Mouse (Mus musculus) heart, postnatal 25 days (tissue): ENCODE measurements around the gene Fcmr. TPM values are rescaled to one million over a fixed set of nuclear protein-coding genes. Genes with fewer than 3 reads are reported as not detected.

Experiments used
- DNase-seq: peaks from one replicate; pipeline ENCODE4 v3.0.0; 2022; ENCODE audit warnings: low spot score
- intact Hi-C: fragments of 180-260 bp; cut with DNase I; formaldehyde crosslinking; loops from one replicate; pipeline ENCODE4 v1.15.1; 2025
- total RNA-seq, 2 experiments: library from RNA; stranded (reverse); gene quantifications; 2 replicates each; pipeline ENCODE4 v1.2.3; 2021

Gene Fcmr
- total RNA-seq: 1 to 10 TPM; 1.2 to 2.4 TPM

DNA sequence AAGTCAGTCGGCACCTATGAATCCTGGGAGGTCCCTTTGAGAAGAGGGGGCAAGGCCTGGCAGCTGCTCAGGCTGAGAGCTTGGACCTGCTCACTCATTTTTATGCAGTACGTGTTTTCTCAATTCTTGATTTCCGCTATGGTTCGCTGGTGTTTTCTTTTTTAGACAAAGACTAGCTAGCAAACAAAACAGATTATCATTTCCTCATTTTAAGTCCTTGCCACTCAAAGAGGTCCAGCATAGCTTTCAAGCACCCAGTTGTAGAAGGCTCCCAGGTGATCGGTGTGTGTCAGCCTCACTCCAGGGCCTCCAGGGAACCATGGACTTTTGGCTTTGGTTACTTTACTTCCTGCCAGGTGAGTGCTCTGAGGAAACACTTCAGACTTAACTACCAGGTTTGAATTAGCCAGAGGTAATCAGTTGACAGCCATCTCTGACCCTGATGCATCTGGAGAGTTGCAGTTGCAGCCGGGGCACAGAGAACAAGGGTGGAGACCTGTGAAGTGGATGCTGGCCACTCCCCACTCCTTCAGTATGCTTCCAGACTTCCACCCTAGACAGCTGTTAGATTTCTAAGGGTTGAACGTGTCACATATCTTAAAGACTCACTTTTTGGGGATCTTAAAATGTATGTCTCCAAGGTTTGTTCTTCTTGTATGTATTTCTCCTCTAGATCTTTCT, at the start of gene Fcmr:
Gene Fcmr, plus strand, starts transcription at position 129 of the 681 bp plus-strand sequence.
- intact Hi-C loops: no loop called here
- no peak for DNase-seq

DNA sequence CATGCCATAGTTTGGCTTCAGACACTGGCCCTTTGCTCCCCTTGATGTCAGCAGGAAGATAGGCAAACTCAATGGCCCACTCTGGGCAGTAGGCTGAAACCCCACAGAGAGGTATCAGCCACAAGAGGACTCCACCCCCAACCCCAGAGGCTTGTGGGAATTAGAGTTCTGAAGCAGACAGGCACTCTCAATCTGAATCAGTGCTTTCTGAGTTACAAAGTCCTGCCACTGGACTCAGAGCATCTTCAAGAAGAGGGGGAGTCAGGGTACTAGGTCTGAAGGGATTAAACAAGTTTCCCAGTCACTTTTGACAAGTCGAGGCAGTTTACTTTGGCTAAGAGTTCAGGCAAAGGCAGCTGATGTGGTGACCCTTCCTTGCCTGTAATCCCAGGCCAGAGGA, 45.7 kb upstream of the Fcmr start:
- intact Hi-C loops: no loop called here

DNA sequence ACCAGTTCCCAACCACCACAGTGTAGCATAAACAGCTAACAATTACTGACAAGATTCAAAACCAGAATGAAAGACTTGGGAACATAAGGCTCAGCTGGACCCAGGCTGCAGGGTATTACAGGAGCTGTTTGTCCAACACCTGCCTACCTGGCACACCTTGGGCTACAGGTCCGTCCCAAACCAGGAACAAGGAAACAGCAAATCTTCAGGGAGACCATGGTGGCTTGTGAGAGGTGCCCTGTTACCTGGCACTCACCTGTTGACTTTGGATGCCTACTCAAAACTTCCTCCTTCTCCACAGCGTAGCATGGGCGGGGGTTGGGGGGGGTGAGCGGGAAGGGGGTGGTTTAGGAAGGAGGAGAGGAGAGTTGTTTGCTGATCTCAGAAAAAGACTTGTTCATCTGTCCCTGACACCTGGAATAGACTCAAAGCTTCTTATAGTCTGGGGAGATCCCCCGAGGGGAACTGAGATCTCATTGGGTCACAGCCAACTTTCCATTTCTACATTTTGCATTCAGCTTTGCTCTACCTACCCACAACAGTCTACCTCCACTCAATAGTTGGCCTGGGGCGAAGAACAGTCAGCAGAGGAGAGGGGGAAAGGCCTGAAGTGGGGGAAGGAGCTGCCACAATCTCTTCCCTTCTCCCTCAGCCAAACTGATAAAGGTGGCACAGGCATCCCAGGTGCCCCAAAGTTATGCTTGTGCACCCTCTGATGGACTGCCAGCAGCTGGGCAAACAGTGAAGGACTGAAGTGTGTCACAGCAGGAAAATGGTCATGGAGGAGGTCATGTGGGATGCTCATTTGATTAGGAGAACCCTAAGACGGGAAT, 44.9 kb upstream of the Fcmr start:
- intact Hi-C loops: no loop called here
- no peak for DNase-seq

More for the DNA sequence above, 45.7 kb upstream of the Fcmr start:
- DNase-seq: no peak

DNA sequence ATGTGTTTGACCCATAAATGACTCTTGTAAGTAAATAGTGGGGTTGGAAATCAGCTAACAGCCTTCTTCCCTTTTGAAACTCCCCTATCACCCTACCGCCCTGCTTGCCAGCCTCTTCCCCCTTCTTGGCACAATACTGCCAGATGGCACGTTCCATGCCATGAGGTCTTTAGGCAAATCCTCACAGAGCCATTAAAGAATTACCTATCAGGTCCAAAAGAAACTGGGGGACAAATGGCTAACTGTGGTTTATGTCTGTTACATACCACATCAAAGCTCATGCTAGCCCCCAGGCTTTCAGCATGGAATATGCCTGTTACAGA, 44.4 kb upstream of the Fcmr start:
- intact Hi-C loops: no loop called here
- DNase-seq: no peak

DNA sequence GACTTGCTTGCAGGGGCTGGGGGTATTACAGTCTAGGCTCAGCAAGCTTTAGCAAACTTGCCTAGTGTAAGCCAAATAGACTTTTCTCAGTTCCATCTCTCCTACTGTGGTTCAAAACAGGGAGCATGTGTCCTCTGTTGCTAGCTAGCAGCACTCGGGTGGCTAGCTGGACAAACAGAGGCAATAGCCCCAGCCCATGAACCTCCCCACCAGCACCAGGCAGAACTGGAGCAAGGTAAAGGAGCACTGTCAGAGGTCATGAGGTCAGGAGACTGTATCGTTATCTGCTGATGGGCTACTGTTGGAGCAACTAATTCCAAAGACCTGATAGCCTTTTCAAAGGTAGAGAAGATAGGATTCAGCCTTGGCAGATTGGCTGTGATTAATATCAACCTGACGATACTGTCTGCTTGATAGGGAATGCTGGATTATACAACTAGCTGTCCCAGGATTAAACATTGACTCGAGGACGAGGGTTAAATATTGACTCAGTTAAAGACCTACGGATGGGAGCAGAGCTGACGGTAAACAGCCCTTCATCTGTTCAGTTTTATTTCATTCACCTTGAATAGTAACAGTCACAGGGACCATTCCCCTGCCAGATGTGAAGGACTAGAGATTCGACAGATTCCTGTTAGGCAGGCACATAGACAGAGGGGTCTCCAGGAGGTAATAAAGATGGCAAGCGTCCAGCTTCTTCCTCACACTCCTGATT, 43.4 kb upstream of the Fcmr start:
- intact Hi-C loops: no loop called here
- DNase-seq: no peak

DNA sequence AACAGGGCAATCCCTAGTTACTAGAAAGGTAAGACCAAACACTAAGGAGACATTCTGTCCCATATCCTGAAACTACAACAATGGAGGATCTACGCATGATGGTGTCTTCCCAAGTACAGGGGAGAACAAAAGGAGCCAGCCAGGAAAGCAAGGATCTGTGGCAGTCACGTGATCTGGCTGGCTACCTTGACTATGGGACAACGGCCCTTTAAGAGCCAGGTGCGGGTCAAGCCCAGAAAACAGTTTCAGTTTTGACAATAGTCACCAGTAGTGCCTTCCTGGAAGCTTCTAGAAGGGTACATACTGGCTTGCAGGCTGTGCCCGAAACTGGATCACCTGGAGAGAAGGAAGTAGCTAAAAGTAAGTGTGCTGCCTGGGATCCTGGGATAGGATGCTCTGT, 39.0 kb upstream of the Fcmr start, which contains the start of gene Pigr:
Gene Pigr, plus strand, starts transcription at position 237 of the 400 bp plus-strand sequence.
- intact Hi-C loops: no loop called here
- DNase-seq: no peak

DNA sequence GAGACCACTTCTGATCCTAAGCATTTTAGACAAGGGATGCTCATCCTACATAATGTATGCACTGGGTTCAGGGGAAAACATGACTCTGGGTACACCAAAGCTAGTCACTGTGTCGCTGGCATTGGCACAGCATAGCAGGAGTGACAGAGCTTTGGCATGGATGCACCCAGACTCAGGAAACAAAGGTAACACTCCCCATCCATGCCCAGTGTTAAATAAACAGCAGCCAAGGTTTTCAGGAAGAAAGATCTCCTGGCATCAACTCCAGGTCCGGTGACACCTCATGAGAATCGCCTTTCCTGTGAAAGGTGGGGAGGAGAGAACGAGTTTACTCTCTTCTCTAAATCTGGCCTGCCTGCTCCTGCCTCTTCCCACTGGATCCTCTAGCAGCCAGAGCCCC, 36.8 kb upstream of the Fcmr start:
- DNase-seq: no peak
- intact Hi-C loops: no loop called here

DNA sequence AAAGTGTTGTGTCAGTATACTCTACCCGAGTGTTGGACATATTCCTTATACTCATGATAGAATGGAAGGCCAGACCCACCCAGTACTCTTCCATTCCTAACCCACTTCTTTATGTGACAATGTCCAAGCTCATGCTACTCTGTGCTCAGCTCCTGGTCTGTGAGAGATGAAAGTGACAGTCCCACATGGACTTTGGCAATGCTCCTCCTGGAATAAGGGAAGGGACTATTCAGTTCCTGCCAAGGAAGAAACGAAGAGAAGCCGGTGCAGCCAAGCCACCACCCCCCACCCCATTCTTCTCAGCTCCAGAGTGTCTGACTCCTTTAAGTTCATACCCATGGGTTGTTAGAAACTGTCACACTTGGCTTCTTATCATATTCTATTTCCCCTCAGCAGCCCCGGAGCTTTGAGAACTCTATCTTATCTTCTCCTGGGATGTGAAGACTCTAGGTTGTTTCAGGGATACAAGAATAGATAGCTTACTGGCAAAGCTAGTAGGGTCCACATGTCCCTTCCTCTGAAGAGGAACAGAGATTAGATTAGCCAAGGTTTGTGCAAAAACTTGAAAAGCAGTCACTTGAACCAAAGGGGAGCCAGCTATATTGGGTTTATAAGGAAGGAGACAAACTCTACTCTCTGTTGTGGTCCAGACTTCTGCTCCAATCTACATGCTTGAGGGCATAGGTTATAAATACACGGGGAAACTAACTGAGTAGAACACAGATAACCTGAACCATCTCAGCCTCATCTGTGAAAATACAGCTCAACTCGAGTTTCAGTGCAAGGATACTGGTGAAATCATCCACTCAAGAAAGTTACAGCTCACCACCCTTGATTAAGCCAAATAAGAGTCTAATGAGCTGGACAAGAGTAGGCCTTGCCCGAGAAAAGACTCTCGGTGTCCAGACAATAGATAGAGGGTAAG, 35.3 kb upstream of the Fcmr start:
- no peak for DNase-seq
- intact Hi-C loops: no loop called here

DNA sequence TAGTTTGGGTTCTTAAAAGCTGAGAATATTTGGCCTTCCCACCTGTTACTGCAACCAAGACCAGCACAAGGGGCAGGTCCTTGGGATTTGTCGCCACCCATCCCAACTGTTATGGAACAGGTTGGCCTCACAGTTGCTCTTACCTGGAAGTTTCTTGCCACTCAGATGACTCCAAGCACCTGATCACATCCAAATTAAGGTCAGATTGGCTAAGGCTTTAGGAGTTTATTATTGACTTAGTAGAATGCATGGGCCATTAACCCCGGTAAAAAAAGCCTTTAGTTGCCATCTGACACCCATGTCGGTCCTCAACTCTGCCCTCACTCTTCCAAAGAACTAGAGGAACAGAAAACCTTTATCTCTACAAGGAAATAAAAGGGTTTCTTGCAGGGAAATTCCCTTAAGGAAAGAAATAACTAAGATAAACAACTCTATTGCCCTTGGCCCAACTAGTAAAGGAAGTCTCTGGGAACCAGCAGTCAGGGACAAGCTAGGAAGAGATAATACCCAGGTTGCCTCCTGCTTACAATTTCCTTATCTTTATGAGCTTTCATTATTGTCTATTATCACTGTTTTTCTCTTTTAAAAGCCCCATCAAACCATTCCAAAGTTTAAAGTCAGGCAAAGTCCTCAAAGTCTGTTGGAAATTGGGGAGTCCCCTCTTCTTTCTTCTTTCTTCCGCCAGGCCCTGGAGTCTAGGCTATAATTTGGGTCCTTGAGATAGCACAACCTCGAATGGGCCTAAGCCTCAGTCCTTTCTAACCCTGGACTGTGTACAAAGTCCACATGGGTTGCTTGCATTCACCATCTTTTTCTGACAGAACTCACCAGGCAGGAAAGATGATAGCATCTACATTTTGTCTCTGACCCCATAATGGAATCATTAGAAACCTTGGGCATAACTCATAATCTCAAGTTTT, 33.0 kb upstream of the Fcmr start:
- intact Hi-C loops: no loop called here
- DNase-seq: no peak

DNA sequence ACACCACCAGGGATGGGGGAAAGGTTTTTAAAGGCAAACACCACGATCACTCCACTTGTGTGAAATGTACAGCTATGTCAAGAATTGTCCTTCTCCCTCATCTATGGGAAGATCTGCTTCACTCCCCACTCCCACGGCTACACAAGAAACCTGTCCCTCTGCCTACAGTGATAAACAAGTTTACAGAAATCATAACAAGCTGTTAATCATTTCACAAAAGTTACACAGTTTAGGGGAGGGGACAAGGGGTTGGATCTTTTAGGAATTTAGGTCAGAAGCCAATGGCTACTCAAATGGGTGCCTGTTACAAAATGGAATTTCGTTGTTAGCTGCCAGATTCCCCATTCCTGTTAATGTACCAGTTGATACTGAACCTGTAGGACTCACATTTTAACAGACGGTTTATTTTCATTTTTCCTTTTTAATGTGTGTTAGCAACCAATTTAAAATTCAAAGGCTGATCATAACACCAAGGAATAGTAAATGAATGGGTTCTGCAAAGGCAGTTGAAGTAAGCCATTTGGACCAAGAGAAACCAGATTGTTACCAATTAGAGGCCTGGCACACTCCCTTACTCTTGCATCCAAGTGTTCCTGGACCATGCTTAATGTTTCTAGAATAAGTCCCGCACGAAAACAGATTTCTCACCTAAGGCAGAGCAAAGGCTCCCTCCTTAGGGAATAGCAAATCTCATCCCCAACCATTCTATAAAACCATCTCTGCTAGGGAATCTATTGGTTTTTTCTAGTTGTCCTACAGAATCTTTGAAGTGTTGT, 30.1 kb upstream of the Fcmr start:
- intact Hi-C loops: no loop called here
- no peak for DNase-seq

DNA sequence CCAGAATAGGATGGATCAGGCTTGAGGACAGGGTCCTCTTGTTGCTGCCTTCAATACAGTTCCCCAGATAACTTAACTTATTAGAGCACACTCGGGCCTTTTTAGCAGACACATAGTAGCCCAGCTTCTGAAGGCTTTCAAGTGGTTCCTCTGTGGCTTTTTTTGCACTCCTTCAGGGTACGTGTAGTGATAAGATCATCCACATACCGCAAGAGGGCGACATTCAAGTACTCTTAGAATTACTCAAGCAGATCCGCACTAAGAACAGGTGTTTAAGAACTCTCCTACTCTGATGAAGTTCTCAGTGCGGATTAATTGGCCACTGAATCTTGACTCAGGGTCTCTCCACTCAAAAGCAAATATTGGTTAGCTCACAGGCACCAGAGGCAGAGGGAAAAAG, 27.2 kb upstream of the Fcmr start:
- DNase-seq: no peak
- intact Hi-C loops: no loop called here

DNA sequence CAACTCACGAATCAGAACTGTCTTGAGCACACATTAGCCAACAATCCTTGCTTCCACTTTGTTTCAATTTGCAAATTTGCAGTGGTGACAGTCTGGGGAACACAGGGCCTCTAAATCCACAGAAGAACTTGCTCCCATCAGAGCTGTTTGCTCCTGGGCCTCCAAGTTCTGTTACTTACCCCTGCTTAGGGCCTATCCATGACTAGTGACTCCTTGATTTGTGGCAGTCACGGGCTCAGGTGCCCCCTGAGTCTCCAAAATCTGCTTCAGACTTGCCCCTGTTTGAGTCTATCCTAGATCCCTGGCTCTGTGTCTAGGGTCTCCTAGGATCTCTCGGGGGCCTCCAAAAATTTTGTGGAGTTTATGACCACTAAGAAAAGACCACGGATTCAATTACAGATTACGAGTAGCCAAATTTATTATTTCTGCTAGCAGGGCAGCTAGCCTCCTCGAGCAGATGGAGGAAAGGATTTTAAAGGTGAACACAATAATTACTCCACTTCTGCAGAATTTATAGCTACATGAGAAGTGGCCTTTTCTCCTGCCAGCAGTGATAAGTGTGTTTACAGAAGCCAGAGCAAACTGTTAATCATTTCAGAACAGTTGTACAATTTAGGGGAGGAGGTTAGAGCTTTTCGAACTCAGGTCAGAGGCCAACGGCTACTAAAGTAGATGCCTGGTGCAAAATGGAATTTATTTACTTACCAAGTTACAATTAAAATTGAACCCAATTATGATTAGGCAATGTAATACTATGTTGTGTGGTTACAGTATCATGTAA, 24.7 kb upstream of the Fcmr start:
- intact Hi-C loops: no loop called here
- no peak for DNase-seq

DNA sequence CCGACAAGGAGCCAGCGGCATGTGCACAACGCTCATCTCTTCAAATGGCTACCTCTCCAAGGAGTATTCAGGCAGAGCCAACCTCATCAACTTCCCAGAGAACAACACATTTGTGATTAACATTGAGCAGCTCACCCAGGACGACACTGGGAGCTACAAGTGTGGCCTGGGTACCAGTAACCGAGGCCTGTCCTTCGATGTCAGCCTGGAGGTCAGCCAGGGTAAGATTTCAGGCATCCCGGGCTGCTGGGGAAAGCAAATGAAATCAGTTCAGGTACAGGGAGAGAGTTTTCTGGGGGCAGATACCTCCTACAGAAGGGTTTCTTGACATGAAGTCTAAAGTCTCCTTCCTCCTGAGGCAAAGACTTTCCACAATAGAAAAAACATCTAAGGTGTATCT, 23.8 kb upstream of the Fcmr start:
- intact Hi-C loops: no loop called here

DNA sequence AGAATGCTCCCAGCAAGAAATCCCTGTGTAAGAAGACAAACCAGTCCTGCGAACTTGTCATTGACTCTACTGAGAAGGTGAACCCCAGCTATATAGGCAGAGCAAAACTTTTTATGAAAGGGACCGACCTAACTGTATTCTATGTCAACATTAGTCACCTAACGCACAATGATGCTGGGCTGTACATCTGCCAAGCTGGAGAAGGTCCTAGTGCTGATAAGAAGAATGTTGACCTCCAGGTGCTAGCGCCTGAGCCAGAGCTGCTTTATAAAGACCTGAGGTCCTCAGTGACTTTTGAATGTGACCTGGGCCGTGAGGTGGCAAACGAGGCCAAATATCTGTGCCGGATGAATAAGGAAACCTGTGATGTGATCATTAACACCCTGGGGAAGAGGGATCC, 21.0 kb upstream of the Fcmr start:
- intact Hi-C loops: no loop called here
- no peak for DNase-seq

More for the DNA sequence above, 23.8 kb upstream of the Fcmr start:
- no peak for DNase-seq

DNA sequence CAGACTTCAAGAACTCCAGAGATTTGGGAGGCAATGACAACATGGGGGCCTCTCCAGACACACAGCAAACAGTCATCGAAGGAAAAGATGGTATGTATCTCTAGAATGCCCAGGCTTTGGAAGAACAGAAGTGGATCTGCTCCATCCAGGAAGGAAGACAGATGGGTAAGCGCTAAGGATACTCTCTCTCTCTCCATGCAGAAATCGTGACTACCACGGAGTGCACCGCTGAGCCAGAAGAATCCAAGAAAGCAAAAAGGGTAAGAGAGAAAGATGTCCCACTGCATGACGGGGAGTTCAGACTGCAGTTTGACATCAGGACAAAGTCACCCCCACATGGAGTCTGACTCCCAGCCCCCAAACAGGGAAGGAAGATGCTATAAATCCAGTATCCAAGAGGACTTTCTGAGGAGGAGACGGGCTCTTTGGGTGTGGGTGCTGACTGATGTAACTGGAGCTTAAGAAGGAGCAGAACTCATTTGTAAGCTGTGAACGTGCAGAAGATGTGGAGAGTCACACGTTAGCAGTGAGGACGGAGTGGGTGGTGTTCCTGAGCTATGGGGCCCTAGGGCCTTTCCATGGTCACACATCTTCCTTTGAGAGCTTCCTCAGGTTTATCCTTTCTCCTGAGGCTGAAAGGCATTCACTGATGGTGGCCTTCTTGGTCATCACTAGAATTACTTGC, 15.8 kb upstream of the Fcmr start:
- intact Hi-C loops: no loop called here
- DNase-seq: no peak

DNA sequence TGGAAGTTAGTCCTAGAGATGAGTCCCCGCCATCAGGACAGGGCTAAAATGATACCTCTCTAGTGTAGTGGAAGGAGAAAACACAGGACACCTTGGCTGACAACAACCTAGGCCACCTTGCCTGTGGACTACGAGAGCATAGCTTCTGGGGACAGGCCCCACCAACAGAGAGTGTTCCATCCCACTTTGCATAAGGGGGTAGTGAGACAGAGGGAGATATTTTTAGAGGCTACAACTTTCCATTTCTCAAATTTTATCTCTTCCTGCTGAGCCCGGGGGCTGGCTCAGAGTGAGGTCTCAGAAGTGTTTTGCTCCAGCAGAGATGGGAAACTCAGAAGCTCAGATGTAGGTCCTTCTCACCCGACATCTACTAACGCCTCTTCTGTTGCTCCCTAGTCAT, 15.1 kb upstream of the Fcmr start:
- DNase-seq: no peak
- intact Hi-C loops: no loop called here

DNA sequence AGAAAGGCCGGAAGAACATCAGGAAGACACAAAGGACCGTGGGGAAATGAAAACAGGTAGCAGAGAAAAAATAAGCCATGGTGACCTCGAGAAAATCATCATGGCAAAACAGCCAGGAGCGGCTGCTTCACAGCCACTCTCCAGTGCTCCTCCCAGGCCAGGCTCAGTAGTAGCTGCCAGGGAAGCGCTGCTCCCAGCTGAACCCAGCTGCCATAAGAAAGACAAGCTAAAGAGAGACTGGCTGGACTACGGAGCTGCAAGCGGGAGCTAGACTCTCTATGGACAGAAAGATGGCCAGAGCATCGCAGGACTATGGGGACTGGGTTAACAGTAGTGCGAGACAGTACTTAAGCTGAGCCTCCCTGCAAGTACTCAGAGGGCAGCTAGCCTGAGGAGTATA, 10.7 kb upstream of the Fcmr start:
- DNase-seq: no peak
- intact Hi-C loops: no loop called here
